Mouse (Mus musculus): Measurements from ENCODE around the gene Omg. TPM values are rescaled to one million over a fixed set of nuclear protein-coding genes. Genes with fewer than 3 reads are reported as not detected.
A peak's percentile ranks its signal among the peaks of the same experiment; 100 is the strongest.

Gene Omg
- 3.4 and 4.4 TPM in 2 replicates for polyA plus RNA-seq (2014; fragmentation: Nextera tagmentation; extraction: Ambion mirVana)

GRCm38 (mm10) chr11:79503845-79504244 is at the start of gene Omg:
TSS of gene Omg (minus strand) at chr11:79504084.
- WGBS, result 18% methylated on average over 8 of the region's 8 CpGs
- ATAC-seq (peak; percentile 63; the same call in 1 of the 2 replicates), DNase-seq (ENCODE audit: low spot score) (peak; percentile 68)
- Histone ChIP-seq H3K9ac (ENCODE audit: low read length) (no peak within 1 kb of the TSS), H3K4me2 (ENCODE audit: low read length) (no peak within 1 kb of the TSS; the same call in 1 of the 2 replicates), H3K27me3 (replicated peaks; ENCODE audit: control insufficient read depth, insufficient read depth, low read length) (no peaks in the 10 kb centered on the region), H3K4me3 (ENCODE audit: low read depth, low read length) (no peak within 1 kb of the TSS), H3K36me3 (ENCODE audit: control insufficient read depth, insufficient read depth, low read length) (no peaks in the 10 kb centered on the region), H3K27ac (ENCODE audit: low read depth, low read length) (0 out of 2 replicates have a peak within 1 kb of the TSS, but pooled peaks have one; percentile 14), H3K9me3 (replicated peaks; ENCODE audit: control insufficient read depth, low read length) (no peaks in the 10 kb centered on the region), H3K4me1 (ENCODE audit: control insufficient read depth, insufficient read depth, low read length) (peaks cover 8% of the 10 kb centered on the region)

- H3K9ac ChIP-seq (ENCODE audit: low read length), result no peak overlapping the region
- 94% methylated on average over 1 of the region's 1 CpGs for WGBS
- no peak overlapping the region for H3K4me3 ChIP-seq (ENCODE audit: low read depth, low read length)
- DNase-seq (ENCODE audit: low spot score), result no peak
- no peak for ATAC-seq
- no peaks in the 10 kb centered on the region for H3K9me3 ChIP-seq (replicated peaks; ENCODE audit: control insufficient read depth, low read length)
- no peaks in the 10 kb centered on the region for H3K4me1 ChIP-seq (ENCODE audit: control insufficient read depth, insufficient read depth, low read length)
- peaks cover 79% of the 10 kb centered on the region for H3K36me3 ChIP-seq (ENCODE audit: control insufficient read depth, insufficient read depth, low read length)
- no peak overlapping the region for H3K4me2 ChIP-seq (ENCODE audit: low read length)
- no peaks in the 10 kb centered on the region for H3K27me3 ChIP-seq (replicated peaks; ENCODE audit: control insufficient read depth, insufficient read depth, low read length)
- H3K27ac ChIP-seq (ENCODE audit: low read depth, low read length), result no peak overlapping the region
Observed at GRCm38 (mm10) chr11:79552622-79553021, 48.7 kb upstream of the Omg start.

GRCm38 (mm10) chr11:79536293-79536692 is 32.4 kb upstream of the Omg start:
- no peak for ATAC-seq
- H3K36me3 ChIP-seq (ENCODE audit: control insufficient read depth, insufficient read depth, low read length), result peaks cover 19% of the 10 kb centered on the region
- no peak overlapping the region for H3K4me2 ChIP-seq (ENCODE audit: low read length)
- H3K4me1 ChIP-seq (ENCODE audit: control insufficient read depth, insufficient read depth, low read length), result no peaks in the 10 kb centered on the region
- no peak overlapping the region for H3K27ac ChIP-seq (ENCODE audit: low read depth, low read length)
- no peaks in the 10 kb centered on the region for H3K27me3 ChIP-seq (replicated peaks; ENCODE audit: control insufficient read depth, insufficient read depth, low read length)
- H3K9me3 ChIP-seq (replicated peaks; ENCODE audit: control insufficient read depth, low read length), result no peaks in the 10 kb centered on the region
- 94% methylated on average over 3 of the region's 3 CpGs for WGBS
- H3K9ac ChIP-seq (ENCODE audit: low read length), result no peak overlapping the region
- DNase-seq (ENCODE audit: low spot score), result no peak
- H3K4me3 ChIP-seq (ENCODE audit: low read depth, low read length), result no peak overlapping the region

GRCm38 (mm10) chr11:79535554-79535953 is 31.7 kb upstream of the Omg start:
- Histone ChIP-seq H3K4me2 (ENCODE audit: low read length) (no peak overlapping the region), H3K4me3 (ENCODE audit: low read depth, low read length) (no peak overlapping the region), H3K27me3 (replicated peaks; ENCODE audit: control insufficient read depth, insufficient read depth, low read length) (no peaks in the 10 kb centered on the region), H3K9ac (ENCODE audit: low read length) (no peak overlapping the region), H3K27ac (ENCODE audit: low read depth, low read length) (no peak overlapping the region), H3K36me3 (ENCODE audit: control insufficient read depth, insufficient read depth, low read length) (peaks cover 13% of the 10 kb centered on the region), H3K4me1 (ENCODE audit: control insufficient read depth, insufficient read depth, low read length) (no peaks in the 10 kb centered on the region), H3K9me3 (replicated peaks; ENCODE audit: control insufficient read depth, low read length) (no peaks in the 10 kb centered on the region)
- DNase-seq (ENCODE audit: low spot score) (no peak), ATAC-seq (no peak)
- WGBS, result 92% methylated on average over 4 of the region's 4 CpGs

GRCm38 (mm10) chr11:79533950-79534690 is 30.2 kb upstream of the Omg start:
- no peaks in the 10 kb centered on the region for H3K4me1 ChIP-seq (ENCODE audit: control insufficient read depth, insufficient read depth, low read length)
- no peak overlapping the region for H3K4me3 ChIP-seq (ENCODE audit: low read depth, low read length)
- peak; percentile 17 for DNase-seq (ENCODE audit: low spot score)
- no peak overlapping the region for H3K27ac ChIP-seq (ENCODE audit: low read depth, low read length)
- 76% methylated on average over 8 of the region's 8 CpGs for WGBS
- H3K4me2 ChIP-seq (ENCODE audit: low read length), result no peak overlapping the region
- no peaks in the 10 kb centered on the region for H3K27me3 ChIP-seq (replicated peaks; ENCODE audit: control insufficient read depth, insufficient read depth, low read length)
- ATAC-seq, result no peak
- H3K9me3 ChIP-seq (replicated peaks; ENCODE audit: control insufficient read depth, low read length), result no peaks in the 10 kb centered on the region
- H3K36me3 ChIP-seq (ENCODE audit: control insufficient read depth, insufficient read depth, low read length), result peaks cover 15% of the 10 kb centered on the region
- no peak overlapping the region for H3K9ac ChIP-seq (ENCODE audit: low read length)

GRCm38 (mm10) chr11:79533311-79533710 is 29.4 kb upstream of the Omg start:
- DNase-seq (ENCODE audit: low spot score) (no peak), ATAC-seq (no peak)
- Histone ChIP-seq H3K4me3 (ENCODE audit: low read depth, low read length) (no peak overlapping the region), H3K27ac (ENCODE audit: low read depth, low read length) (no peak overlapping the region), H3K4me1 (ENCODE audit: control insufficient read depth, insufficient read depth, low read length) (no peaks in the 10 kb centered on the region), H3K9ac (ENCODE audit: low read length) (no peak overlapping the region), H3K36me3 (ENCODE audit: control insufficient read depth, insufficient read depth, low read length) (peaks cover 19% of the 10 kb centered on the region), H3K4me2 (ENCODE audit: low read length) (no peak overlapping the region), H3K9me3 (replicated peaks; ENCODE audit: control insufficient read depth, low read length) (no peaks in the 10 kb centered on the region), H3K27me3 (replicated peaks; ENCODE audit: control insufficient read depth, insufficient read depth, low read length) (no peaks in the 10 kb centered on the region)
- 89% methylated on average over 6 of the region's 6 CpGs for WGBS

GRCm38 (mm10) chr11:79531485-79531884 is 27.6 kb upstream of the Omg start:
- WGBS, result 95% methylated on average over 4 of the region's 4 CpGs
- no peak overlapping the region for H3K27ac ChIP-seq (ENCODE audit: low read depth, low read length)
- DNase-seq (ENCODE audit: low spot score) (no peak), ATAC-seq (no peak)
- H3K4me3 ChIP-seq (ENCODE audit: low read depth, low read length), result no peak overlapping the region
- no peaks in the 10 kb centered on the region for H3K4me1 ChIP-seq (ENCODE audit: control insufficient read depth, insufficient read depth, low read length)
- peaks cover 14% of the 10 kb centered on the region for H3K36me3 ChIP-seq (ENCODE audit: control insufficient read depth, insufficient read depth, low read length)
- H3K27me3 ChIP-seq (replicated peaks; ENCODE audit: control insufficient read depth, insufficient read depth, low read length), result no peaks in the 10 kb centered on the region
- no peak overlapping the region for H3K4me2 ChIP-seq (ENCODE audit: low read length)
- H3K9ac ChIP-seq (ENCODE audit: low read length), result no peak overlapping the region
- H3K9me3 ChIP-seq (replicated peaks; ENCODE audit: control insufficient read depth, low read length), result no peaks in the 10 kb centered on the region

- WGBS, result 92% methylated on average over 11 of the region's 11 CpGs
Observed at GRCm38 (mm10) chr11:79530774-79531173, 26.9 kb upstream of the Omg start.

GRCm38 (mm10) chr11:79530333-79530761 is 26.5 kb upstream of the Omg start, which contains the start of the genes Evi2 and Evi2a:
TSS of gene Evi2 (minus strand) at chr11:79530589.
TSS of gene Evi2a (minus strand) at chr11:79530609.
- Histone ChIP-seq H3K27ac (ENCODE audit: low read depth, low read length) (no peak within 1 kb of the TSS), H3K27me3 (replicated peaks; ENCODE audit: control insufficient read depth, insufficient read depth, low read length) (no peaks in the 10 kb centered on the region), H3K4me3 (ENCODE audit: low read depth, low read length) (no peak within 1 kb of the TSS), H3K36me3 (ENCODE audit: control insufficient read depth, insufficient read depth, low read length) (peaks cover 11% of the 10 kb centered on the region), H3K9me3 (replicated peaks; ENCODE audit: control insufficient read depth, low read length) (no peaks in the 10 kb centered on the region), H3K9ac (ENCODE audit: low read length) (no peak within 1 kb of the TSS), H3K4me1 (ENCODE audit: control insufficient read depth, insufficient read depth, low read length) (no peaks in the 10 kb centered on the region), H3K4me2 (ENCODE audit: low read length) (no peak within 1 kb of the TSS)
- no peak for DNase-seq (ENCODE audit: low spot score)
- 84% methylated on average over 7 of the region's 7 CpGs for WGBS
- ATAC-seq, result no peak

More at GRCm38 (mm10) chr11:79530774-79531173, 26.9 kb upstream of the Omg start:
- Histone ChIP-seq H3K9me3 (replicated peaks; ENCODE audit: control insufficient read depth, low read length) (no peaks in the 10 kb centered on the region), H3K4me1 (ENCODE audit: control insufficient read depth, insufficient read depth, low read length) (no peaks in the 10 kb centered on the region), H3K27me3 (replicated peaks; ENCODE audit: control insufficient read depth, insufficient read depth, low read length) (no peaks in the 10 kb centered on the region), H3K27ac (ENCODE audit: low read depth, low read length) (no peak overlapping the region), H3K9ac (ENCODE audit: low read length) (no peak overlapping the region), H3K4me3 (ENCODE audit: low read depth, low read length) (no peak overlapping the region), H3K36me3 (ENCODE audit: control insufficient read depth, insufficient read depth, low read length) (peaks cover 11% of the 10 kb centered on the region), H3K4me2 (ENCODE audit: low read length) (no peak overlapping the region)
- ATAC-seq, result no peak
- DNase-seq (ENCODE audit: low spot score), result no peak
